Mouse (Mus musculus) gastrocnemius, adult 18-20 months (tissue): ENCODE results near the gene Cyp17a1. TPM values are rescaled to one million over a fixed set of nuclear protein-coding genes. Genes with fewer than 3 reads are reported as not detected.
A peak's percentile ranks its signal among the peaks of the same experiment; 100 is the strongest.

Experiments used
- DNase-seq: peaks from one replicate; pipeline ENCODE4 v3.0.0; 2021; ENCODE audit warnings: low spot score
- total RNA-seq, 2 experiments: library from RNA; stranded (reverse); gene quantifications; 2 replicates each; pipeline ENCODE4 v1.2.3; 2021

Gene Cyp17a1
- total RNA-seq, 2 experiments from 2014 or later: not detected

GRCm38 (mm10) chr19:46643236-46643635 is 29.7 kb downstream of the Cyp17a1 start:
- peak; percentile 71 for DNase-seq

GRCm38 (mm10) chr19:46642136-46642753 is 30.7 kb downstream of the Cyp17a1 start:
- peak; percentile 64 for DNase-seq

GRCm38 (mm10) chr19:46641420-46642085 is 31.4 kb downstream of the Cyp17a1 start:
- DNase-seq: peak; percentile 80

GRCm38 (mm10) chr19:46640780-46641179 is 32.2 kb downstream of the Cyp17a1 start:
- DNase-seq: no peak

- no peak for DNase-seq
These were observed 33.5 kb downstream of the Cyp17a1 start for GRCm38 (mm10) chr19:46639496-46639895.

- DNase-seq: no peak
These were observed 33.9 kb downstream of the Cyp17a1 start for GRCm38 (mm10) chr19:46639053-46639452.

- DNase-seq: no peak
These were observed 35.4 kb downstream of the Cyp17a1 start for GRCm38 (mm10) chr19:46637598-46637997.

GRCm38 (mm10) chr19:46635766-46636165 is 37.2 kb downstream of the Cyp17a1 start:
- DNase-seq: no peak

- no peak for DNase-seq
These were observed 41.3 kb downstream of the Cyp17a1 start for GRCm38 (mm10) chr19:46631637-46632036.

- DNase-seq: no peak
These were observed 43.2 kb downstream of the Cyp17a1 start for GRCm38 (mm10) chr19:46629807-46630206.

GRCm38 (mm10) chr19:46628403-46628802 is 44.6 kb downstream of the Cyp17a1 start:
- DNase-seq: no peak

GRCm38 (mm10) chr19:46625519-46625918 is 47.5 kb downstream of the Cyp17a1 start:
- DNase-seq: no peak

GRCm38 (mm10) chr19:46625015-46625414 is 48.0 kb downstream of the Cyp17a1 start:
- no peak for DNase-seq

GRCm38 (mm10) chr19:46623790-46624772 is 48.9 kb downstream of the Cyp17a1 start:
- peak; percentile 83 for DNase-seq

GRCm38 (mm10) chr19:46623194-46623667 is 49.7 kb downstream of the Cyp17a1 start:
- no peak for DNase-seq

- no peak for DNase-seq
These were observed 50.2 kb downstream of the Cyp17a1 start for GRCm38 (mm10) chr19:46622659-46623193.

GRCm38 (mm10) chr19:46621236-46622183 is 51.5 kb downstream of the Cyp17a1 start:
- DNase-seq: no peak

GRCm38 (mm10) chr19:46620016-46620808 is 52.8 kb downstream of the Cyp17a1 start:
- DNase-seq: no peak

- DNase-seq: no peak
These were observed 53.5 kb downstream of the Cyp17a1 start for GRCm38 (mm10) chr19:46619518-46619917.

GRCm38 (mm10) chr19:46619001-46619400 is 54.0 kb downstream of the Cyp17a1 start:
- DNase-seq: no peak
